Comparison of ENCODE assay signal across 9 mouse cellular contexts in genomic region chr11:120437857-120438385, GRCm38 (mm10). TPM values are rescaled to one million over a fixed set of nuclear protein-coding genes. Genes with fewer than 3 reads are reported as not detected.
A peak's percentile ranks its signal among the peaks of the same experiment; 100 is the strongest.
DNase-seq lines count a peak whose midpoint lies in the region; ATAC-seq and TF ChIP-seq lines count a peak whose summit lies in the region.
"Had no signal": no experiment of that assay in that cellular context is flagged by ENCODE, and none has a peak within 500 bp of the region (broad histone marks: within the 10 kb centered on the region; RNA-seq: fewer than 3 reads in every experiment).

No protein-coding gene starts in this region.

- H3K4me2 ChIP-seq in lung, embryonic 16.5 days (ENCODE audit: low read depth, low read length) = peak overlapping the region; percentile 66
- peak overlapping the region; percentile 83 for H3K4me2 ChIP-seq in limb, embryonic 11.5 days (ENCODE audit: low read depth, severe bottlenecking)

- peaks cover 9% of the 10 kb centered on the region for H3K4me1 ChIP-seq in lung, embryonic 16.5 days (replicated peaks; ENCODE audit: control insufficient read depth, insufficient read depth, low read length)
- no peaks in the 10 kb centered on the region; the same call in 1 of the 2 replicates for H3K4me1 ChIP-seq in embryonic fibroblast, embryonic 13.5 days (ENCODE audit: control insufficient read depth, insufficient read depth, low read length)
- H3K4me1 ChIP-seq in limb, embryonic 11.5 days (ENCODE audit: control insufficient read depth, insufficient read depth, low read length) = peaks cover 11% of the 10 kb centered on the region
- H3K4me1 ChIP-seq in olfactory bulb, adult 2 months (ENCODE audit: control insufficient read depth, insufficient read depth, low read length) = no peaks in the 10 kb centered on the region

- WGBS in lung, embryonic 16.5 days = 24% methylated on average over 12 of the region's 12 CpGs
- WGBS in limb, embryonic 11.5 days = 30% methylated on average over 12 of the region's 12 CpGs
- WGBS in olfactory bulb, adult 2 months = 15% methylated on average over 12 of the region's 12 CpGs

- peak overlapping the region; percentile 96 for H3K4me3 ChIP-seq in lung, embryonic 16.5 days (ENCODE audit: low read length)
- peak overlapping the region; percentile 59 for H3K4me3 ChIP-seq in embryonic fibroblast, embryonic 13.5 days (ENCODE audit: insufficient read depth, low read length)
- peak overlapping the region; percentile 99 for H3K4me3 ChIP-seq in limb, embryonic 11.5 days (ENCODE audit: low read depth, low read length)
- H3K4me3 ChIP-seq in olfactory bulb, adult 2 months (ENCODE audit: insufficient read depth, low read depth, low read length) = peak overlapping the region; percentile 99

- TF ChIP-seq CTCF in embryonic fibroblast, embryonic 13.5 days (IDR thresholded peaks at IDR 0.05; ENCODE audit: borderline replicate concordance, insufficient read depth, low read length) = no peak
- TF ChIP-seq CTCF in olfactory bulb, adult 2 months (IDR thresholded peaks at IDR 0.05; ENCODE audit: insufficient read depth, low read depth, low read length) = no peak

- peak overlapping the region; percentile 99 for H3K9ac ChIP-seq in lung, embryonic 16.5 days (ENCODE audit: low read length)
- H3K9ac ChIP-seq in limb, embryonic 11.5 days (ENCODE audit: low read length) = peak overlapping the region; percentile 96

- DNase-seq in lung, postnatal 10 days = no peak
- DNase-seq in limb, embryonic 11.5 days (ENCODE audit: low spot score) = no peak
- no peak for DNase-seq in urinary bladder, adult 18-20 months (ENCODE audit: low spot score in 2 of 2)
- no peak for DNase-seq in gastrocnemius, adult 18-20 months (ENCODE audit: low spot score)
- DNase-seq in embryo, embryonic 9.5 days (ENCODE audit: extremely low spot score) = no peak

- H3K27ac ChIP-seq in lung, embryonic 16.5 days (ENCODE audit: low read length) = peak overlapping the region; percentile 80
- H3K27ac ChIP-seq in embryonic fibroblast, embryonic 13.5 days (ENCODE audit: insufficient read depth, low read length) = no peak overlapping the region
- no peak overlapping the region for H3K27ac ChIP-seq in limb, embryonic 11.5 days (replicated peaks; ENCODE audit: low read depth, low read length)
- no peak overlapping the region for H3K27ac ChIP-seq in olfactory bulb, adult 2 months (ENCODE audit: insufficient read depth, low read depth, low read length)

- ATAC-seq in lung, embryonic 16.5 days (ENCODE audit: low read depth) = no peak
- no peak for ATAC-seq in limb, embryonic 11.5 days (ENCODE audit: insufficient number of reproducible peaks, low FRiP score, low TSS enrichment, low read depth)

- H3K27me3 ChIP-seq in lung, embryonic 16.5 days (ENCODE audit: control insufficient read depth, insufficient read depth, low read depth, low read length) = no peaks in the 10 kb centered on the region; the same call in 1 of the 2 replicates
- no peaks in the 10 kb centered on the region for H3K27me3 ChIP-seq in limb, embryonic 11.5 days (ENCODE audit: control insufficient read depth, insufficient read depth, low read length)

- TF ChIP-seq POLR2A in embryonic fibroblast, embryonic 13.5 days (IDR thresholded peaks at IDR 0.05; ENCODE audit: low read depth, low read length) = no peak
- no peak for TF ChIP-seq POLR2A in olfactory bulb, adult 2 months (IDR thresholded peaks at IDR 0.05; ENCODE audit: insufficient read depth, low read depth, low read length)

- no peaks in the 10 kb centered on the region for H3K9me3 ChIP-seq in lung, embryonic 16.5 days (ENCODE audit: control insufficient read depth, low read length)
- H3K9me3 ChIP-seq in limb, embryonic 11.5 days (ENCODE audit: control insufficient read depth, low read length) = no peaks in the 10 kb centered on the region

- peaks cover 4% of the 10 kb centered on the region for H3K36me3 ChIP-seq in lung, embryonic 16.5 days (ENCODE audit: control insufficient read depth, insufficient read depth, low read length)
- peaks cover 2% of the 10 kb centered on the region for H3K36me3 ChIP-seq in limb, embryonic 11.5 days (ENCODE audit: control insufficient read depth, insufficient read depth, low read length)

RNA-seq across cellular contexts. Expression of gene Nploc4, which starts 0.4 kb away (rescaled TPM):
- 25.9 and 28.2 TPM in 2 replicates for polyA plus RNA-seq in lung, embryonic 16.5 days (2015; fragmentation: Nextera tagmentation; extraction: Ambion mirVana)
- polyA plus RNA-seq in embryonic fibroblast, embryonic 13.5 days (2011; ENCODE audit: insufficient read length, low read depth, missing spikeins) = 76.1 and 81.6 TPM in 2 replicates
- polyA plus RNA-seq in limb, embryonic 11.5 days (2014; fragmentation: Nextera tagmentation; extraction: Ambion mirVana) = 47.1 and 51.1 TPM in 2 replicates
- polyA plus RNA-seq in olfactory bulb, adult 2 months (2012; ENCODE audit: insufficient read depth, insufficient read length, low replicate concordance, missing spikeins) = not detected in 2 replicates
- 100 to 1,000 TPM in 1 of 2 experiments, 10 to 100 TPM in 1; 84.6 to 100 TPM for total RNA-seq in gastrocnemius, adult 18-20 months (2021)

RNA-seq across cellular contexts. Expression of gene Tspan10, which starts 4.5 kb away (rescaled TPM):
- polyA plus RNA-seq in lung, embryonic 16.5 days (2015; fragmentation: Nextera tagmentation; extraction: Ambion mirVana) = not detected in 2 replicates
- polyA plus RNA-seq in embryonic fibroblast, embryonic 13.5 days (2011; ENCODE audit: insufficient read length, low read depth, missing spikeins) = not detected in 2 replicates
- polyA plus RNA-seq in limb, embryonic 11.5 days (2014; fragmentation: Nextera tagmentation; extraction: Ambion mirVana) = not detected in 2 replicates
- polyA plus RNA-seq in olfactory bulb, adult 2 months (2012; ENCODE audit: insufficient read depth, insufficient read length, low replicate concordance, missing spikeins) = not detected in 2 replicates
- total RNA-seq in gastrocnemius, adult 18-20 months (2021) = under 1 TPM in 1 of 2 experiments, not detected in 1; 0.57 TPM
- total RNA-seq: layer of hippocampus, adult 18-20 months had no signal

RNA-seq across cellular contexts. Expression of gene Pde6g, which starts 15.4 kb away (rescaled TPM):
- polyA plus RNA-seq in lung, embryonic 16.5 days (2015; fragmentation: Nextera tagmentation; extraction: Ambion mirVana) = 0.21 TPM in 1 of 2 replicates, not detected in the other
- polyA plus RNA-seq in embryonic fibroblast, embryonic 13.5 days (2011; ENCODE audit: insufficient read length, low read depth, missing spikeins) = not detected in 2 replicates
- polyA plus RNA-seq in limb, embryonic 11.5 days (2014; fragmentation: Nextera tagmentation; extraction: Ambion mirVana) = 0.19 TPM in 1 of 2 replicates, not detected in the other
- not detected in 2 replicates for polyA plus RNA-seq in olfactory bulb, adult 2 months (2012; ENCODE audit: insufficient read depth, insufficient read length, low replicate concordance, missing spikeins)
- total RNA-seq in gastrocnemius, adult 18-20 months (2021) = under 1 TPM; 0.33 to 0.39 TPM

RNA-seq across cellular contexts. Expression of gene Oxld1, which starts 19.9 kb away (rescaled TPM):
- 13.2 and 14.8 TPM in 2 replicates for polyA plus RNA-seq in lung, embryonic 16.5 days (2015; fragmentation: Nextera tagmentation; extraction: Ambion mirVana)
- 5.6 TPM in 2 replicates for polyA plus RNA-seq in embryonic fibroblast, embryonic 13.5 days (2011; ENCODE audit: insufficient read length, low read depth, missing spikeins)
- 11.5 and 11.9 TPM in 2 replicates for polyA plus RNA-seq in limb, embryonic 11.5 days (2014; fragmentation: Nextera tagmentation; extraction: Ambion mirVana)
- polyA plus RNA-seq in olfactory bulb, adult 2 months (2012; ENCODE audit: insufficient read depth, insufficient read length, low replicate concordance, missing spikeins) = not detected in 2 replicates
- total RNA-seq in gastrocnemius, adult 18-20 months (2021) = 10 to 100 TPM; 18.9 to 24.7 TPM

RNA-seq across cellular contexts. Expression of gene Ccdc137, which starts 20.0 kb away (rescaled TPM):
- polyA plus RNA-seq in lung, embryonic 16.5 days (2015; fragmentation: Nextera tagmentation; extraction: Ambion mirVana) = 34.8 and 38.1 TPM in 2 replicates
- polyA plus RNA-seq in embryonic fibroblast, embryonic 13.5 days (2011; ENCODE audit: insufficient read length, low read depth, missing spikeins) = 18.9 and 27.3 TPM in 2 replicates
- 32.6 and 36.4 TPM in 2 replicates for polyA plus RNA-seq in limb, embryonic 11.5 days (2014; fragmentation: Nextera tagmentation; extraction: Ambion mirVana)
- polyA plus RNA-seq in olfactory bulb, adult 2 months (2012; ENCODE audit: insufficient read depth, insufficient read length, low replicate concordance, missing spikeins) = not detected in 2 replicates
- total RNA-seq in gastrocnemius, adult 18-20 months (2021) = 1 to 10 TPM; 5.7 to 6.2 TPM
